In the genomic region with DNA sequence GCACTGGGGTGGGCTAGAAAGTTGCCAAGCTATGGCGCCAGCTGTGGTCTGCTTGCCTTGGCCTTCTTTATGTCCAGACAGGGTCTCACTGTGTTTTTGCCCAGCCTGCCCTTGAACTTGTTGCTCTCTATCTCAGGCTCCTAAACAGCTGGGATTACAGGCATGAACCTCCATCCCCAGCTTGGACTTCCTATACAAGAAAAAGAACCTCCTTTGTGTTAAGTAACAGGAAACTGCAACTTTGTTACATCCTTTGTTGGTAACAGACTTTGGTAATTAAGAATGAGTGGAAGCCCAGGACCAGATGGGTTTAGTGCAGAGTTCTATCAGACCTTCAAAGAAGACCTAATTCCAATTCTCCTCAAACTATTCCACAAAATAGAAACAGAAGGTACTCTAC, we compare ENCODE assay signal across 26 mouse cellular contexts. TPM values are rescaled to one million over a fixed set of nuclear protein-coding genes. Genes with fewer than 3 reads are reported as not detected.
DNase-seq lines count a peak whose midpoint lies in the region; ATAC-seq and TF ChIP-seq lines count a peak whose summit lies in the region.
"Had no signal": no experiment of that assay in that cellular context is flagged by ENCODE, and none has a peak within 500 bp of the region (broad histone marks: within the 10 kb centered on the region; RNA-seq: fewer than 3 reads in every experiment).

No protein-coding gene starts in this region.

- DNase-seq in midbrain, embryonic 11.5 days (ENCODE audit: low spot score, missing footprints), result peak; percentile 12
- no peak for DNase-seq in midbrain, embryonic 10.5 days (ENCODE audit: low spot score)
- no peak for DNase-seq in embryo, embryonic 9.5 days (ENCODE audit: extremely low spot score)
- no peak for DNase-seq in lung, postnatal 0 days (ENCODE audit: low spot score)
- DNase-seq: adrenal gland, adult 2 months; adrenal gland, postnatal 10 days; adrenal gland, postnatal 25 days; cerebellum, adult 11-12 months; cerebellum, adult 2 months; cerebellum, adult 9-10 months; cerebellum, postnatal 10 days; cerebellum, postnatal 25 days had no signal

- H3K9ac ChIP-seq in midbrain, embryonic 11.5 days (ENCODE audit: low read length), result no peak overlapping the region
- no peak overlapping the region for H3K9ac ChIP-seq in lung, postnatal 0 days (replicated peaks; ENCODE audit: low read depth)
- H3K9ac ChIP-seq: embryonic facial prominence, embryonic 13.5 days; embryonic facial prominence, embryonic 15.5 days; forebrain, embryonic 12.5 days had no signal

- no peak for TF ChIP-seq CTCF in lung, postnatal 0 days (IDR thresholded peaks at IDR 0.05)

- no peaks in the 10 kb centered on the region for H3K36me3 ChIP-seq in midbrain, embryonic 11.5 days (ENCODE audit: control insufficient read depth, insufficient read depth, low read length)
- no peaks in the 10 kb centered on the region for H3K36me3 ChIP-seq in midbrain, embryonic 10.5 days
- H3K36me3 ChIP-seq in lung, postnatal 0 days (ENCODE audit: insufficient read depth, low read length), result no peaks in the 10 kb centered on the region
- H3K36me3 ChIP-seq: embryonic facial prominence, embryonic 13.5 days; embryonic facial prominence, embryonic 15.5 days; forebrain, embryonic 10.5 days; forebrain, embryonic 12.5 days had no signal

- no peaks in the 10 kb centered on the region for H3K9me3 ChIP-seq in midbrain, embryonic 11.5 days (ENCODE audit: control insufficient read depth, low read length)
- no peaks in the 10 kb centered on the region for H3K9me3 ChIP-seq in midbrain, embryonic 10.5 days (replicated peaks)
- no peaks in the 10 kb centered on the region for H3K9me3 ChIP-seq in lung, postnatal 0 days (ENCODE audit: low read length)
- H3K9me3 ChIP-seq: embryonic facial prominence, embryonic 13.5 days; embryonic facial prominence, embryonic 15.5 days; forebrain, embryonic 10.5 days; forebrain, embryonic 12.5 days had no signal

- 91% methylated on average over 1 of the region's 1 CpGs for WGBS in midbrain, embryonic 11.5 days
- WGBS in midbrain, embryonic 10.5 days, result 97% methylated on average over 1 of the region's 1 CpGs
- WGBS in lung, postnatal 0 days, result 100% methylated on average over 1 of the region's 1 CpGs

- no peak overlapping the region for H3K4me3 ChIP-seq in midbrain, embryonic 11.5 days (ENCODE audit: low read depth, low read length)
- H3K4me3 ChIP-seq in midbrain, embryonic 10.5 days, result no peak overlapping the region
- H3K4me3 ChIP-seq in lung, postnatal 0 days (ENCODE audit: low read depth, low read length), result no peak overlapping the region
- H3K4me3 ChIP-seq: embryonic facial prominence, embryonic 13.5 days; embryonic facial prominence, embryonic 15.5 days; erythroblast, embryonic 14.5 days; forebrain, embryonic 10.5 days; forebrain, embryonic 12.5 days had no signal

- H3K4me2 ChIP-seq in midbrain, embryonic 11.5 days, result no peak overlapping the region
- H3K4me2 ChIP-seq in lung, postnatal 0 days (replicated peaks; ENCODE audit: low read depth, low read length), result no peak overlapping the region
- H3K4me2 ChIP-seq: embryonic facial prominence, embryonic 13.5 days; embryonic facial prominence, embryonic 15.5 days; forebrain, embryonic 12.5 days had no signal

- no peaks in the 10 kb centered on the region for H3K27me3 ChIP-seq in midbrain, embryonic 11.5 days (ENCODE audit: control insufficient read depth, insufficient read depth, low read length)
- no peaks in the 10 kb centered on the region for H3K27me3 ChIP-seq in midbrain, embryonic 10.5 days (ENCODE audit: low read depth, poor library complexity, severe bottlenecking)
- no peaks in the 10 kb centered on the region for H3K27me3 ChIP-seq in lung, postnatal 0 days (replicated peaks; ENCODE audit: insufficient read depth, low read length)
- H3K27me3 ChIP-seq: embryonic facial prominence, embryonic 13.5 days; embryonic facial prominence, embryonic 15.5 days; forebrain, embryonic 12.5 days had no signal

- no peak for ATAC-seq in midbrain, embryonic 11.5 days (ENCODE audit: low FRiP score)
- ATAC-seq in granulocyte monocyte progenitor cell, adult 5-6 weeks (replicated peaks; ENCODE audit: poor library complexity, severe bottlenecking), result peak; percentile 59
- no peak for ATAC-seq in lung, postnatal 0 days
- ATAC-seq: forebrain, embryonic 14.5 days; forebrain, embryonic 16.5 days had no signal

- no peak overlapping the region for H3K27ac ChIP-seq in midbrain, embryonic 11.5 days (ENCODE audit: low read depth, low read length)
- H3K27ac ChIP-seq in midbrain, embryonic 10.5 days (replicated peaks), result no peak overlapping the region
- no peak overlapping the region for H3K27ac ChIP-seq in lung, postnatal 0 days (ENCODE audit: low read length)
- H3K27ac ChIP-seq: embryonic facial prominence, embryonic 13.5 days; embryonic facial prominence, embryonic 15.5 days; forebrain, embryonic 10.5 days; forebrain, embryonic 12.5 days had no signal

- no peaks in the 10 kb centered on the region for H3K4me1 ChIP-seq in midbrain, embryonic 11.5 days (ENCODE audit: control insufficient read depth, insufficient read depth, low read length)
- H3K4me1 ChIP-seq in midbrain, embryonic 10.5 days, result no peaks in the 10 kb centered on the region
- H3K4me1 ChIP-seq in lung, postnatal 0 days (ENCODE audit: insufficient read depth, low read depth, low read length), result no peaks in the 10 kb centered on the region
- H3K4me1 ChIP-seq: embryonic facial prominence, embryonic 13.5 days; embryonic facial prominence, embryonic 15.5 days; forebrain, embryonic 10.5 days; forebrain, embryonic 12.5 days had no signal

- TF ChIP-seq EP300 in lung, postnatal 0 days (IDR thresholded peaks at IDR 0.05), result no peak

RNA-seq across cellular contexts. Expression of gene Pfkfb3, which starts 19.8 kb away (rescaled TPM):
- 13.8 TPM in 2 replicates for polyA plus RNA-seq in midbrain, embryonic 11.5 days (2014; fragmentation: Nextera tagmentation; extraction: Ambion mirVana)
- 13.3 TPM in 2 replicates for polyA plus RNA-seq in midbrain, embryonic 10.5 days (2016; fragmentation: Nextera tagmentation; extraction: Ambion mirVana)
- total RNA-seq in granulocyte monocyte progenitor cell, adult 5-6 weeks (2014; fragmentation: Nextera tagmentation), result 44.8 and 74.9 TPM in 2 replicates
- 43.8 and 44.8 TPM in 2 replicates for total RNA-seq in granulocyte monocyte progenitor cell, adult 5-6 weeks (2017)
- 17.7 and 18.3 TPM in 2 replicates for polyA plus RNA-seq in lung, postnatal 0 days (2015; fragmentation: Nextera tagmentation; extraction: Ambion mirVana)

RNA-seq across cellular contexts. Expression of gene Rbm17, which starts 30.3 kb away (rescaled TPM):
- polyA plus RNA-seq in midbrain, embryonic 11.5 days (2014; fragmentation: Nextera tagmentation; extraction: Ambion mirVana), result 187 and 205 TPM in 2 replicates
- polyA plus RNA-seq in midbrain, embryonic 10.5 days (2016; fragmentation: Nextera tagmentation; extraction: Ambion mirVana), result 192 and 197 TPM in 2 replicates
- 117 and 160 TPM in 2 replicates for total RNA-seq in granulocyte monocyte progenitor cell, adult 5-6 weeks (2014; fragmentation: Nextera tagmentation)
- 180 and 233 TPM in 2 replicates for total RNA-seq in granulocyte monocyte progenitor cell, adult 5-6 weeks (2017)
- polyA plus RNA-seq in lung, postnatal 0 days (2015; fragmentation: Nextera tagmentation; extraction: Ambion mirVana), result 72.6 and 73.1 TPM in 2 replicates

RNA-seq across cellular contexts. Expression of gene Gm17490, which starts 52.4 kb away (rescaled TPM):
- not detected in 2 replicates for polyA plus RNA-seq in midbrain, embryonic 11.5 days (2014; fragmentation: Nextera tagmentation; extraction: Ambion mirVana)
- polyA plus RNA-seq in midbrain, embryonic 10.5 days (2016; fragmentation: Nextera tagmentation; extraction: Ambion mirVana), result not detected in 2 replicates
- not detected in 2 replicates for total RNA-seq in granulocyte monocyte progenitor cell, adult 5-6 weeks (2014; fragmentation: Nextera tagmentation)
- not detected in 2 replicates for total RNA-seq in granulocyte monocyte progenitor cell, adult 5-6 weeks (2017)
- not detected in 2 replicates for polyA plus RNA-seq in lung, postnatal 0 days (2015; fragmentation: Nextera tagmentation; extraction: Ambion mirVana)
- total RNA-seq: adrenal gland, adult 2 months; adrenal gland, postnatal 10 days; adrenal gland, postnatal 25 days; adrenal gland, postnatal 4 days; ES-E14; MEL had no signal
- polyA plus RNA-seq: adrenal gland, adult 2 months; C2C12; cerebellum, adult 2 months; cortical plate, adult 2 months; embryonic facial prominence, embryonic 11.5 days; embryonic facial prominence, embryonic 13.5 days; embryonic facial prominence, embryonic 15.5 days; erythroblast, embryonic 14.5 days; forebrain, embryonic 10.5 days; forebrain, embryonic 12.5 days; forebrain, embryonic 14.5 days; forebrain, embryonic 16.5 days had no signal
